Mouse (Mus musculus): ENCODE results near the gene Cldn13. TPM values are rescaled to one million over a fixed set of nuclear protein-coding genes. Genes with fewer than 3 reads are reported as not detected.

Cldn13 gene
- total RNA-seq, 2 experiments from 2014 or later, result 370 to 793 TPM

Other genes with a start within 250 kb of the Cldn13 start
- gene Limk1, start 226.9 kb downstream of the Cldn13 start, total RNA-seq (2015; ENCODE audit: low replicate concordance), result 0.42 and 1.8 TPM in 2 replicates
- gene Limk1, start 226.9 kb downstream of the Cldn13 start, total RNA-seq (2017; ENCODE audit: low replicate concordance), result 0.64 and 0.76 TPM in 2 replicates
- gene Eln, start 168.2 kb downstream of the Cldn13 start, total RNA-seq (2015; ENCODE audit: low replicate concordance), result not detected in 2 replicates
- not detected in 2 replicates for gene Eln, start 168.2 kb downstream of the Cldn13 start, total RNA-seq (2017; ENCODE audit: low replicate concordance)
- 2.5 TPM in 1 of 2 replicates, not detected in the other for gene Tmem270, start 8.8 kb downstream of the Cldn13 start, total RNA-seq (2015; ENCODE audit: low replicate concordance)
- not detected in 2 replicates for gene Tmem270, start 8.8 kb downstream of the Cldn13 start, total RNA-seq (2017; ENCODE audit: low replicate concordance)
- 41.1 and 65.6 TPM in 2 replicates for gene Mettl27, start 16.8 kb upstream of the Cldn13 start, total RNA-seq (2015; ENCODE audit: low replicate concordance)
- gene Mettl27, start 16.8 kb upstream of the Cldn13 start, total RNA-seq (2017; ENCODE audit: low replicate concordance), result 28.3 and 42.1 TPM in 2 replicates
- gene Cldn4, start 31.4 kb upstream of the Cldn13 start, total RNA-seq (2015; ENCODE audit: low replicate concordance), result 0.84 TPM in 1 of 2 replicates, not detected in the other
- not detected in 2 replicates for gene Cldn4, start 31.4 kb upstream of the Cldn13 start, total RNA-seq (2017; ENCODE audit: low replicate concordance)
- gene Cldn3, start 70.7 kb upstream of the Cldn13 start, total RNA-seq (2015; ENCODE audit: low replicate concordance), result not detected in 2 replicates
- gene Cldn3, start 70.7 kb upstream of the Cldn13 start, total RNA-seq (2017; ENCODE audit: low replicate concordance), result not detected in 2 replicates
- gene Abhd11, start 93.6 kb upstream of the Cldn13 start, total RNA-seq (2015; ENCODE audit: low replicate concordance), result 15.9 and 29.8 TPM in 2 replicates
- gene Abhd11, start 93.6 kb upstream of the Cldn13 start, total RNA-seq (2017; ENCODE audit: low replicate concordance), result 3.9 and 4.3 TPM in 2 replicates
- not detected in 2 replicates for gene Stx1a, start 108.0 kb upstream of the Cldn13 start, total RNA-seq (2015; ENCODE audit: low replicate concordance)
- not detected in 2 replicates for gene Stx1a, start 108.0 kb upstream of the Cldn13 start, total RNA-seq (2017; ENCODE audit: low replicate concordance)
- 6.5 and 21.0 TPM in 2 replicates for gene Dnajc30, start 148.7 kb upstream of the Cldn13 start, total RNA-seq (2015; ENCODE audit: low replicate concordance)
- gene Dnajc30, start 148.7 kb upstream of the Cldn13 start, total RNA-seq (2017; ENCODE audit: low replicate concordance), result 2.3 and 3.4 TPM in 2 replicates
- 25.2 and 34.8 TPM in 2 replicates for gene Bud23, start 149.4 kb upstream of the Cldn13 start, total RNA-seq (2015; ENCODE audit: low replicate concordance)
- gene Bud23, start 149.4 kb upstream of the Cldn13 start, total RNA-seq (2017; ENCODE audit: low replicate concordance), result 7.6 and 13.0 TPM in 2 replicates
- not detected in 2 replicates for gene Vps37d, start 162.7 kb upstream of the Cldn13 start, total RNA-seq (2015; ENCODE audit: low replicate concordance)
- gene Vps37d, start 162.7 kb upstream of the Cldn13 start, total RNA-seq (2017; ENCODE audit: low replicate concordance), result not detected in 2 replicates
- gene Mlxipl, start 174.4 kb upstream of the Cldn13 start, total RNA-seq (2015; ENCODE audit: low replicate concordance), result 2.1 TPM in 1 of 2 replicates, not detected in the other
- gene Mlxipl, start 174.4 kb upstream of the Cldn13 start, total RNA-seq (2017; ENCODE audit: low replicate concordance), result 0.39 TPM in 1 of 2 replicates, not detected in the other
- 5.4 and 6.5 TPM in 2 replicates for gene Tbl2, start 234.1 kb upstream of the Cldn13 start, total RNA-seq (2015; ENCODE audit: low replicate concordance)
- 13.6 and 26.6 TPM in 2 replicates for gene Tbl2, start 234.1 kb upstream of the Cldn13 start, total RNA-seq (2017; ENCODE audit: low replicate concordance)

All from erythroid progenitor cell, adult 5-6 weeks (primary cell).